Mouse (Mus musculus): Measurements from ENCODE around the gene Hsd17b3. TPM values are rescaled to one million over a fixed set of nuclear protein-coding genes. Genes with fewer than 3 reads are reported as not detected.

Hsd17b3 gene
- polyA plus RNA-seq (2017; shearing (Covaris generic)): not detected

DNA sequence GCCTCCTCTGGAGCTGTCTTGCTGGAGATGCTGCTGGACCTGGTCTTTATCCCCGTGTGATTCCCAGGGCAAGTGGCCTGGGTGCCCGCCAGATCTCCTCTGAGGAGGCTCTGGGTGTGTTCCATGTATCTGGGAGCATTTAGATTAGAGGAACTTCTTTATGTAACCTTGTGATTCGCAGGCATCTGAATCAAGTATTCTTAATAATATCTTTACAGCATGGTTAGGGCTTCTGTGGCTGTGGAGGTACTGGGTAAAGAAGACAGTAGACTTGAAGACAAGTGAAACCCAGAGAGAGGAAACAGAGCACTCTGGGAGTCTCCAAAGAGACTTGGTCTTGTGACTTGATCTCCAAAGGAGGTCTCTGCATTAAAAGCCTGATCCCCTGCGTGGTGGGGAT is at the start of gene Hsd17b3:
Gene Hsd17b3 (minus strand): TSS at position 101 of the 400 bp plus-strand sequence.

GRCm38 (mm10) chr13:64128858-64129615 is 40.0 kb upstream of the Hsd17b3 start, which contains the start of gene Slc35d2:
TSS of gene Slc35d2 (minus strand) at chr13:64129368.

Other genes with a start within 250 kb of the Hsd17b3 start
- 35.4 TPM for gene Slc35d2, start 40.1 kb upstream of the Hsd17b3 start, polyA plus RNA-seq (2017; shearing (Covaris generic))
- gene Zfp367, start 64.0 kb upstream of the Hsd17b3 start, polyA plus RNA-seq (2017; shearing (Covaris generic)): 7.8 TPM
- gene Habp4, start 72.6 kb upstream of the Hsd17b3 start, polyA plus RNA-seq (2017; shearing (Covaris generic)): 2.0 TPM
- 11.4 TPM for gene Cdc14b, start 186.1 kb upstream of the Hsd17b3 start, polyA plus RNA-seq (2017; shearing (Covaris generic))
- gene Aaed1, start 223.5 kb upstream of the Hsd17b3 start, polyA plus RNA-seq (2017; shearing (Covaris generic)): 5.5 TPM